Mouse (Mus musculus) thymus, adult 2 months (tissue): ENCODE measurements around the gene Unc79. TPM values are rescaled to one million over a fixed set of nuclear protein-coding genes. Genes with fewer than 3 reads are reported as not detected.

Experiments used
- DNase-seq: peaks from one replicate; pipeline ENCODE4 v3.0.0; 2021
- H3K27ac ChIP-seq: fragments of 200-500 bp; 2 replicates; pipeline ENCODE4 v1.5.1; 2012; ENCODE audit warnings: low read length, control low read depth; ENCODE audit not compliant: control insufficient read depth, insufficient read depth
- H3K27me3 ChIP-seq: fragments of 200-500 bp; 2 replicates; pipeline ENCODE4 v1.6.1; 2012; ENCODE audit warnings: mild to moderate bottlenecking, low read length, moderate library complexity, mixed read lengths; ENCODE audit not compliant: control insufficient read depth, insufficient read depth
- H3K36me3 ChIP-seq: fragments of 200-500 bp; 2 replicates; pipeline ENCODE4 v1.6.1; 2012; ENCODE audit warnings: mild to moderate bottlenecking, low read length, moderate library complexity; ENCODE audit not compliant: control insufficient read depth, insufficient read depth
- H3K4me1 ChIP-seq: fragments of 200-500 bp; replicated peaks from 2 replicates; pipeline ENCODE4 v1.6.1; 2012; ENCODE audit warnings: low read length; ENCODE audit not compliant: control insufficient read depth, insufficient read depth
- H3K4me3 ChIP-seq: fragments of 200-500 bp; 2 replicates; pipeline ENCODE4 v1.5.1; 2012; ENCODE audit warnings: mild to moderate bottlenecking, low read length, control low read depth, moderate library complexity; ENCODE audit not compliant: control insufficient read depth, insufficient read depth
- CTCF ChIP-seq: fragments of 200-500 bp; IDR thresholded peaks from 2 replicates; pipeline ENCODE4 v1.5.1; 2012; ENCODE audit warnings: mild to moderate bottlenecking, control low read depth, low read length, moderate library complexity, borderline replicate concordance; ENCODE audit not compliant: control insufficient read depth, poor library complexity, insufficient read depth; ENCODE audit errors: extremely low read depth
- POLR2A ChIP-seq: fragments of 200-500 bp; IDR thresholded peaks from 2 replicates; pipeline ENCODE4 v1.6.1; 2012; ENCODE audit warnings: mild to moderate bottlenecking, low read length, control low read depth, moderate library complexity; ENCODE audit not compliant: control insufficient read depth, poor library complexity, insufficient read depth; ENCODE audit errors: extremely low read depth
- WGBS: fragments of 180-500 bp; shearing (Covaris S2); methylation state at CpG from one replicate; pipeline ENCODE4 v1.1.7; 2018; 5-methylcytosine and 5-hydroxymethylcytosine counted together
- polyA plus RNA-seq: library from polyadenylated mRNA; depleted of rRNA; stranded (reverse); fragments of >200 nt; gene quantifications from 2 replicates; pipeline ENCODE4 v1.2.3, GENCODE M21; 2012

Unc79 gene
- polyA plus RNA-seq, 1 experiment: 1.1 TPM

DNA sequence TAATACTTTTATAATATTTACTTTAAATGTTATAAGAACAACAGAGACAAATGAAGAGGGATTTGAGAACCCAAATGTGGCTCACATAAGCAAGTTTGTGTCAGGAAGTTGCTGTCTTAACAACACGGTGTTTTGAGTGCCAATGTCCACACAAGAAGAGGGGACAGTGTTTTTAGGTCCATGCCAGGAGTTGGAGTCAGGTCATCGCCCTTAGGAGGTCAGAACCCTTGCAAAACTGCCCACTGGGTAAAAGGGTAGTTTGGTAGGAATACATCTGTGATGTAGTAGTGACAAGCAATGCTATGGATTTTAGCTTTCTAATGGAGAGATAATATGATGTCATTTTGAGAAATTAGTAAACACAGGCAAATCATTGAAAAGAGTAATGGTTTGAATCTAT, 201.6 kb downstream of the Unc79 start:
- H3K27ac ChIP-seq: no peak overlapping the region
- no peak for DNase-seq
- TF ChIP-seq CTCF: no peak
- TF ChIP-seq POLR2A: no peak
- 71% methylated on average over 2 of the region's 2 CpGs for WGBS
- H3K27me3 ChIP-seq: no peaks in the 10 kb centered on the region
- no peak overlapping the region for H3K4me3 ChIP-seq
- H3K36me3 ChIP-seq: no peaks in the 10 kb centered on the region
- H3K4me1 ChIP-seq: no peaks in the 10 kb centered on the region

DNA sequence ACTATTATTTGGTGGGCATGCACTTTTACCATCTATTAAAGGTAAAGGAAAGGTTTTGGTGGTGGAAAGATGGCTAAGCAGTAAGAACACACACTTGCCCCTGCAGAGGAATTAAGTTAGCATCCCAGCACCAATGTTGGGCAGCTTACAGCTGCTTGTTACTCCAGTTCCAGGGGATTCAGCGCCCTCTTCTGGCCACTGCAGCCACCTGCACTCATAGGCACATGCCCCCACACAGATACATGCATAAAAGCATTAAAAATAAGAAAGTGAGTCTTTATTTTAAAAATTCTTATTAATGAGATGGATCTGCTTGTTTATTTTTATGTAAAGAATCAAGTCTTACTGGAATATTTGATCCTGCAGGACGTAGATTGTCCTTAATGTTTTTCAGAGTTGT, 206.3 kb downstream of the Unc79 start:
- WGBS: 72% methylated on average over 2 of the region's 2 CpGs
- DNase-seq: no peak
- H3K27me3 ChIP-seq: no peaks in the 10 kb centered on the region
- no peak overlapping the region for H3K27ac ChIP-seq
- H3K36me3 ChIP-seq: no peaks in the 10 kb centered on the region
- TF ChIP-seq POLR2A (no peak), CTCF (no peak)
- H3K4me3 ChIP-seq: no peak overlapping the region
- H3K4me1 ChIP-seq: no peaks in the 10 kb centered on the region

DNA sequence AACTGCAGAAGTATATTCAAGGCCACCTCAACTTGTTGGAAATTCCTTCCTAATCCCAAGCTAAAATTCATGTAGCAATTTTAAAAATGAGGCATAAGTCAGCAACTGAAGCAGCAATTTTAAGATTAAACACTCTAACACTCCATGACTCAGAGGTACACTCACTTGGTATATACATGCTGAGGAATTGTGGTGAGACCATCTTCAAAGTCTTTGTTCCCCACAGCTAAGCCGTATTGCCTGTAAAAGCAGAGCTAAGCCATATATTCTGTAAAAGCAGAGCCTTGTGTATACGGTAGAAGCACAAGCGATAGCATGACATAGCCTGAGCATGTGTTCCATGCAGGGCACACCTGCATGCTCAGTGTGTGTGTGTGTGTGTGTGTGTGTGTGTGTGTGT, 206.7 kb downstream of the Unc79 start:
- H3K27me3 ChIP-seq: no peaks in the 10 kb centered on the region
- no peak overlapping the region for H3K27ac ChIP-seq
- H3K36me3 ChIP-seq: no peaks in the 10 kb centered on the region
- no peak overlapping the region for H3K4me3 ChIP-seq
- H3K4me1 ChIP-seq: no peaks in the 10 kb centered on the region
- WGBS: 74% methylated on average over 3 of the region's 3 CpGs
- TF ChIP-seq CTCF (no peak), POLR2A (no peak)
- DNase-seq: no peak

GRCm38 (mm10) chr12:103157129-103157910, 208.7 kb downstream of the Unc79 start:
- 82% methylated on average over 18 of the region's 18 CpGs for WGBS
- H3K27ac ChIP-seq: no peak overlapping the region
- no peaks in the 10 kb centered on the region for H3K4me1 ChIP-seq
- no peak for DNase-seq
- no peaks in the 10 kb centered on the region for H3K27me3 ChIP-seq
- no peaks in the 10 kb centered on the region for H3K36me3 ChIP-seq
- H3K4me3 ChIP-seq: no peak overlapping the region
- TF ChIP-seq POLR2A (no peak), CTCF (no peak)

GRCm38 (mm10) chr12:103159016-103159415, 210.4 kb downstream of the Unc79 start:
- no peak overlapping the region for H3K27ac ChIP-seq
- H3K36me3 ChIP-seq: no peaks in the 10 kb centered on the region
- no peak overlapping the region for H3K4me3 ChIP-seq
- DNase-seq: no peak
- no peaks in the 10 kb centered on the region for H3K4me1 ChIP-seq
- TF ChIP-seq POLR2A: no peak
- no peak for TF ChIP-seq CTCF
- H3K27me3 ChIP-seq: no peaks in the 10 kb centered on the region
- WGBS: 82% methylated on average over 8 of the region's 8 CpGs

DNA sequence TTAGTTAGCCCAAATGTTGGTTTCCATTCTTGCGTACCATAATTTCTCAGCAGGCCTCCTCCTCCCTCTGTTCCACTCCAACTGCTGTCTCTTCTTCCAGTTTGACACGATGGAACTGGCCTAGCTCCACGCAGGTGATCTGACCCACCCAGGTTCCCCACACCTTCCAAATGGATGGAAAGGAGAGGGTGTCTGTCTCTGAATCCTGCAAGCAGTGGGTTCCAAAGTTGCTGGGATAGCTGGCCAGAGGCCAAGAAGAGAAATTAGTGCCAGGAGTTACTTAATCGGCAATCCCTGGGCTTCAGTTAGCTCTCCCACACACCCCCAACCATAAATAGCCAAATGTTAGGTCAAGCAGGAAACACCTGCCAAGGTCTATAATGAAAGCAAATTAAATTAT, 212.1 kb downstream of the Unc79 start:
- Histone ChIP-seq H3K27ac (no peak overlapping the region), H3K27me3 (no peaks in the 10 kb centered on the region), H3K4me3 (no peak overlapping the region), H3K4me1 (no peaks in the 10 kb centered on the region), H3K36me3 (no peaks in the 10 kb centered on the region)
- TF ChIP-seq POLR2A: no peak
- TF ChIP-seq CTCF: no peak
- 96% methylated on average over 4 of the region's 4 CpGs for WGBS
- no peak for DNase-seq

DNA sequence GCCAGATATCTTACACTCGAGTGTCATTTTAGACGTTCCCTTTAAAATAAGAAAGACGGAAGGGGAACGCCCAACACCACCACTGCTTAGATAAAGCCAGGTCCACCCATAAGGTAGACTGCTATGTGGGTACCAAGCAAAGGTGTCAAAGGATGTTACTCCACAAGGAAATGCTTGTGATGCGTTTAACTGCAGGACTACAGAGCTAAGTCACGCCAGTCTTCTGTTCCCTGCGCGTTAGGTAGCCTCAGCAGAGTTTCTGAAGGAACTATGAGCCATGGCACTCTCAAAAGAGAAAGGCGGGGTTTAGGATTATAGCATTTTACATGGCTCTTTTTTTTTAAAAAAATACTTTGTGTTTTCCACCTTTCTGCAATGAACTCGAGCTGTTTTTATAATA, 214.9 kb downstream of the Unc79 start:
- Histone ChIP-seq H3K4me1 (no peaks in the 10 kb centered on the region), H3K4me3 (no peak overlapping the region), H3K27me3 (no peaks in the 10 kb centered on the region), H3K27ac (no peak overlapping the region), H3K36me3 (no peaks in the 10 kb centered on the region)
- TF ChIP-seq CTCF: no peak
- DNase-seq: no peak
- 87% methylated on average over 10 of the region's 10 CpGs for WGBS
